Mouse (Mus musculus) limb, embryonic 11.5 days (tissue): Measurements from ENCODE around the gene Col19a1. TPM values are rescaled to one million over a fixed set of nuclear protein-coding genes. Genes with fewer than 3 reads are reported as not detected.

Source experiments
- ATAC-seq: fragments of 200-750 bp; cut with Nextera tagmentation; 2 replicates; pipeline ENCODE4 v1.8.0; 2017; ENCODE audit warnings: low read depth; ENCODE audit not compliant: insufficient number of reproducible peaks, low FRiP score, low TSS enrichment
- DNase-seq: peaks from one replicate; pipeline ENCODE4 v3.0.0-alpha.2; 2015; ENCODE audit warnings: low spot score
- H3K27ac ChIP-seq: fragments of 300-500 bp; sonication (generic); replicated peaks from 2 replicates; pipeline ENCODE4 v1.5.1; 2014; ENCODE audit warnings: low read depth, mild to moderate bottlenecking, low read length
- H3K27me3 ChIP-seq: fragments of 300-500 bp; sonication (generic); 2 replicates; pipeline ENCODE4 v1.6.1; 2014; ENCODE audit warnings: mild to moderate bottlenecking, low read length, mixed read lengths; ENCODE audit not compliant: control insufficient read depth, insufficient read depth
- H3K36me3 ChIP-seq: fragments of 300-500 bp; sonication (generic); 2 replicates; pipeline ENCODE4 v1.6.1; 2014; ENCODE audit warnings: mild to moderate bottlenecking, low read length, moderate library complexity, mixed read lengths; ENCODE audit not compliant: control insufficient read depth, insufficient read depth
- H3K4me1 ChIP-seq: fragments of 300-500 bp; sonication (generic); 2 replicates; pipeline ENCODE4 v1.6.1; 2014; ENCODE audit warnings: low read length, mixed read lengths; ENCODE audit not compliant: control insufficient read depth, insufficient read depth
- H3K4me2 ChIP-seq: fragments of 300-500 bp; sonication (generic); 2 replicates; pipeline ENCODE4 v1.6.1; 2014; ENCODE audit warnings: low read depth, mild to moderate bottlenecking, moderate library complexity; ENCODE audit not compliant: severe bottlenecking
- H3K4me3 ChIP-seq: fragments of 300-500 bp; sonication (generic); 2 replicates; pipeline ENCODE4 v1.5.1; 2014; ENCODE audit warnings: low read depth, low read length
- H3K9ac ChIP-seq: fragments of 300-500 bp; sonication (generic); 2 replicates; pipeline ENCODE4 v1.6.1; 2014; ENCODE audit warnings: mild to moderate bottlenecking, low read length
- H3K9me3 ChIP-seq: fragments of 300-500 bp; sonication (generic); 2 replicates; pipeline ENCODE4 v1.6.1; 2016; ENCODE audit warnings: low read length; ENCODE audit not compliant: control insufficient read depth
- WGBS: fragments of 180-500 bp; shearing (Covaris S2); extraction: QIAGEN DNeasy Blood & Tissue Kit; methylation state at CpG from one replicate; pipeline ENCODE4 v1.1.7; 2014; 5-methylcytosine and 5-hydroxymethylcytosine counted together
- polyA plus RNA-seq: library from polyadenylated mRNA; unstranded; fragments of >200 nt; fragmentation: Nextera tagmentation; extraction: Ambion mirVana; gene quantifications from 2 replicates; pipeline ENCODE4 v1.2.1, GENCODE M21; 2014

The Col19a1 gene
- polyA plus RNA-seq, 1 experiment from 2014 or later: 0.87 TPM

DNA sequence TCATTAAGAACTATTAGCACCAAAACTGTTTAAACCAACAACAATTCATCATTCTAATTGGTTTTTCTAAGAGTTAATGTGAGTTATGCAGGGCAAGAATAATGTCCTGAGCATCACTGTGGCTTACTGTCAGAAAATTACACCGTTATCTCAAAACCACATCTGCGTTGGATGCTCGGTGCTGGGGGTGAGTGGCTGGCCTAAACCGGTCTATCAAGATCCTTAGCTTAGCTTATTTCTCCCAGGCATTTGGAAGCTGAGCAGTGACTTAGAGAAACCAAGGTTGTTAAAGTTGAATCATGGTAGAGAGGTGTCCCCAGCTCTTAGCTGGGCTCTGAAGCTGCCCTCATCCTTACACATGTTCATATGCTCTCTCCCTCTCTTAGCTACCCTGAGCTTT lies 276.4 kb downstream of the Col19a1 start:
- Histone ChIP-seq H3K4me2 (no peak overlapping the region), H3K27ac (no peak overlapping the region), H3K27me3 (no peaks in the 10 kb centered on the region), H3K9me3 (no peaks in the 10 kb centered on the region), H3K36me3 (no peaks in the 10 kb centered on the region), H3K4me1 (peaks cover 6% of the 10 kb centered on the region), H3K9ac (no peak overlapping the region), H3K4me3 (no peak overlapping the region)
- ATAC-seq: peak; percentile 60; the same call in 1 of the 2 replicates
- DNase-seq: no peak
- WGBS: 21% methylated on average over 4 of the region's 4 CpGs

GRCm38 (mm10) chr1:24310193-24310592 lies 277.1 kb downstream of the Col19a1 start:
- H3K36me3 ChIP-seq: no peaks in the 10 kb centered on the region
- no peak overlapping the region for H3K4me2 ChIP-seq
- no peak for ATAC-seq
- no peak for DNase-seq
- no peak overlapping the region for H3K9ac ChIP-seq
- no peaks in the 10 kb centered on the region for H3K27me3 ChIP-seq
- H3K9me3 ChIP-seq: no peaks in the 10 kb centered on the region
- WGBS: 30% methylated on average over 2 of the region's 2 CpGs
- H3K4me1 ChIP-seq: peaks cover 6% of the 10 kb centered on the region
- H3K27ac ChIP-seq: 0 out of 2 replicates have a peak overlapping the region, but pooled peaks have one; percentile 5
- no peak overlapping the region for H3K4me3 ChIP-seq

GRCm38 (mm10) chr1:24303077-24303476 lies 284.2 kb downstream of the Col19a1 start:
- H3K4me2 ChIP-seq: no peak overlapping the region
- H3K4me3 ChIP-seq: no peak overlapping the region
- ATAC-seq (no peak), DNase-seq (no peak)
- no peak overlapping the region for H3K9ac ChIP-seq
- 89% methylated on average over 7 of the region's 7 CpGs for WGBS
- no peak overlapping the region for H3K27ac ChIP-seq
- H3K9me3 ChIP-seq: no peaks in the 10 kb centered on the region
- H3K36me3 ChIP-seq: no peaks in the 10 kb centered on the region
- H3K4me1 ChIP-seq: no peaks in the 10 kb centered on the region
- H3K27me3 ChIP-seq: no peaks in the 10 kb centered on the region

DNA sequence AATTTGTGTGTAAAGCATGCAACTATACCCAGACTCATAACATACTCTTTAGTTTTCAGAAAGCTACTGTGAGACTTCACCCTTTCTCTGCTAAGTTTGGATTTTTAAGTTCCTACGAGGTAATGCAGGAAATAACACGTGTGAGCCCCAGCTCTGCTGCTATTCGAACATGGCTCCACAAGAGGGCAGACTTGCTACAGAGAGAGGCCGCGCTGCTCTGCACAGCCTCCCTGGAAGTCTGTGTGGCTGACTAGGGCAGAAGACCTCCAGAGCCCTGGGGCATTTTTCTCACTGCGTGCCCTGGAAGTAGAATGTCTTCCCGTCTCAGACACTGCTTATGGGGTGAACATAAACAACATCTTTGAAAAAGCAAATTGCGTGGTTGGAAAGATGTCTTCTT lies 284.6 kb downstream of the Col19a1 start:
- Histone ChIP-seq H3K9me3 (no peaks in the 10 kb centered on the region), H3K4me3 (no peak overlapping the region), H3K27ac (no peak overlapping the region), H3K4me2 (no peak overlapping the region), H3K36me3 (no peaks in the 10 kb centered on the region), H3K9ac (no peak overlapping the region), H3K4me1 (no peaks in the 10 kb centered on the region), H3K27me3 (no peaks in the 10 kb centered on the region)
- no peak for ATAC-seq
- peak; percentile 84 for DNase-seq
- WGBS: 15% methylated on average over 8 of the region's 8 CpGs

DNA sequence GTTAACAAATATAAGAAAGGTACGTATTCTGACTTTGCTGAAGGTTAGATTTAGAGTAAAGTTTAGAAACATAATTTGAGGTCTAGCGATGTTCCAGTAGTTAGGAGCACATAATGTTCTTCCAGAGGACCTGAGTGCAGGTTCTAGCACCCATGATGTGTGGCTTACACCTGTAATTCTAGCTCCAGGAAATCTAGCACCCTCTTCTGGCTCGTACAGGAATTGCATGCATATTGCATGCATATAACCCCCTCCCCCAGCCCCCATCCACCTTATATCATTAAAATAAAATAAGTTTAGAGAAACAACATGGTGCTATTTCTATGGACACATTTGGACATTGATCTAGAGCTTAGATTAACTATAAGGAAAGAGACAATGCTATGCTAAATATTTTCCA lies 286.6 kb downstream of the Col19a1 start:
- DNase-seq (no peak), ATAC-seq (no peak)
- Histone ChIP-seq H3K27ac (no peak overlapping the region), H3K9me3 (no peaks in the 10 kb centered on the region), H3K4me1 (no peaks in the 10 kb centered on the region), H3K4me2 (no peak overlapping the region), H3K9ac (no peak overlapping the region), H3K4me3 (no peak overlapping the region), H3K36me3 (no peaks in the 10 kb centered on the region), H3K27me3 (no peaks in the 10 kb centered on the region)
- WGBS: 89% methylated on average over 3 of the region's 3 CpGs

- Histone ChIP-seq H3K9ac (no peak overlapping the region), H3K27me3 (no peaks in the 10 kb centered on the region), H3K9me3 (no peaks in the 10 kb centered on the region), H3K4me3 (no peak overlapping the region), H3K27ac (no peak overlapping the region), H3K4me2 (no peak overlapping the region), H3K36me3 (no peaks in the 10 kb centered on the region), H3K4me1 (peaks cover 3% of the 10 kb centered on the region; the same call in 1 of the 2 replicates)
- no peak for DNase-seq
- 77% methylated on average over 7 of the region's 7 CpGs for WGBS
- ATAC-seq: no peak
These were observed 292.0 kb downstream of the Col19a1 start for GRCm38 (mm10) chr1:24294979-24295942.

DNA sequence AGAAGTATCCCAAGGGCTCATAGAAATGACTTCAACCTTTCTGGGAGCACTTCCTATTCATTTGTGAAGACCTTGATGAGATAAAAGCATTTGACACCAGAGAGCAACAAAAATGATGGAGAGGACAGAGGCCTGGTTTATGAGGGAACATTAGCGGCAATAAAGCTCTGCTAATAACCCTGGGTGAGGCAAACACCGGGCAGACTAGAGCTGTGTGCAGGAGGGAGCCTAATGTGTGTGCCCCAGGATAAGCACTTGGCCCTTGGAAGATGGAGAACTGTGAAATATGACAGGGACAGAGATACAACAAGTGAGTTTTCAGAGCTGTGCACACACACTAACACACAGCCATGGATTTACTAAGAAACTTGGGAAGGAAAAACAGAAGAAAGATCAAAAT lies 294.8 kb downstream of the Col19a1 start:
- H3K4me2 ChIP-seq: no peak overlapping the region
- no peaks in the 10 kb centered on the region for H3K27me3 ChIP-seq
- H3K4me1 ChIP-seq: peaks cover 3% of the 10 kb centered on the region; the same call in 1 of the 2 replicates
- H3K4me3 ChIP-seq: no peak overlapping the region
- DNase-seq: no peak
- no peak overlapping the region for H3K9ac ChIP-seq
- WGBS: 22% methylated on average over 2 of the region's 2 CpGs
- no peaks in the 10 kb centered on the region for H3K36me3 ChIP-seq
- no peaks in the 10 kb centered on the region for H3K9me3 ChIP-seq
- no peak for ATAC-seq
- H3K27ac ChIP-seq: no peak overlapping the region

DNA sequence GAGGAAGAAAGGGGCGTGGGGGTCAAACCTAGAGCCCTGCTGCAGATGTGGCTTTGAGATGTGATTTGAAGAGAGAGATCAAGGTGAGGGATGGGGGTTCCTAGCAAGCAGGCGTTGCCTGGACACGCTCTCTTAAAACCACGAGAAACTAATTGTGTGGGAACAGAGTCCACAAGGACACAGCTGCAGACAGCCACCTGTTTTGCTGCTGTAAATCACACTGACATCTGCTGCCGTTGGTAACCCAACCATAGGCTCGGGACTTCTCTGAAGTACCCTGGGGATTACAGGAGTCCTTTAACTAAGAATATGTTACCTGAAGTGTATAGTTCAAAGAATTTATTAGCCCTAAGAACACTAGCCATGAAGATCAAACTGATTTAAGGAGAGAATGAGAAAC lies 300.9 kb downstream of the Col19a1 start:
- 12% methylated on average over 6 of the region's 6 CpGs for WGBS
- H3K27ac ChIP-seq: no peak overlapping the region
- H3K9me3 ChIP-seq: no peaks in the 10 kb centered on the region
- no peaks in the 10 kb centered on the region for H3K27me3 ChIP-seq
- H3K4me1 ChIP-seq: peaks cover 7% of the 10 kb centered on the region; the same call in 1 of the 2 replicates
- H3K4me3 ChIP-seq: no peak overlapping the region
- no peak overlapping the region for H3K9ac ChIP-seq
- H3K4me2 ChIP-seq: no peak overlapping the region
- DNase-seq (peak; percentile 56), ATAC-seq (peak; percentile 66; the same call in 1 of the 2 replicates)
- no peaks in the 10 kb centered on the region for H3K36me3 ChIP-seq
